Mouse (Mus musculus) limb, embryonic 11.5 days (tissue): ENCODE data around the gene Ugp2. TPM values are rescaled to one million over a fixed set of nuclear protein-coding genes. Genes with fewer than 3 reads are reported as not detected.

Experiments used
- ATAC-seq: fragments of 200-750 bp; cut with Nextera tagmentation; 2 replicates; pipeline ENCODE4 v1.8.0; 2017; ENCODE audit warnings: low read depth; ENCODE audit not compliant: insufficient number of reproducible peaks, low FRiP score, low TSS enrichment
- DNase-seq: peaks from one replicate; pipeline ENCODE4 v3.0.0-alpha.2; 2015; ENCODE audit warnings: low spot score
- H3K27ac ChIP-seq: fragments of 300-500 bp; sonication (generic); replicated peaks from 2 replicates; pipeline ENCODE4 v1.5.1; 2014; ENCODE audit warnings: low read depth, mild to moderate bottlenecking, low read length
- H3K27me3 ChIP-seq: fragments of 300-500 bp; sonication (generic); 2 replicates; pipeline ENCODE4 v1.6.1; 2014; ENCODE audit warnings: mild to moderate bottlenecking, low read length, mixed read lengths; ENCODE audit not compliant: control insufficient read depth, insufficient read depth
- H3K36me3 ChIP-seq: fragments of 300-500 bp; sonication (generic); 2 replicates; pipeline ENCODE4 v1.6.1; 2014; ENCODE audit warnings: mild to moderate bottlenecking, low read length, moderate library complexity, mixed read lengths; ENCODE audit not compliant: control insufficient read depth, insufficient read depth
- H3K4me1 ChIP-seq: fragments of 300-500 bp; sonication (generic); 2 replicates; pipeline ENCODE4 v1.6.1; 2014; ENCODE audit warnings: low read length, mixed read lengths; ENCODE audit not compliant: control insufficient read depth, insufficient read depth
- H3K4me2 ChIP-seq: fragments of 300-500 bp; sonication (generic); 2 replicates; pipeline ENCODE4 v1.6.1; 2014; ENCODE audit warnings: low read depth, mild to moderate bottlenecking, moderate library complexity; ENCODE audit not compliant: severe bottlenecking
- H3K4me3 ChIP-seq: fragments of 300-500 bp; sonication (generic); 2 replicates; pipeline ENCODE4 v1.5.1; 2014; ENCODE audit warnings: low read depth, low read length
- H3K9ac ChIP-seq: fragments of 300-500 bp; sonication (generic); 2 replicates; pipeline ENCODE4 v1.6.1; 2014; ENCODE audit warnings: mild to moderate bottlenecking, low read length
- H3K9me3 ChIP-seq: fragments of 300-500 bp; sonication (generic); 2 replicates; pipeline ENCODE4 v1.6.1; 2016; ENCODE audit warnings: low read length; ENCODE audit not compliant: control insufficient read depth
- WGBS: fragments of 180-500 bp; shearing (Covaris S2); extraction: QIAGEN DNeasy Blood & Tissue Kit; methylation state at CpG from one replicate; pipeline ENCODE4 v1.1.7; 2014; 5-methylcytosine and 5-hydroxymethylcytosine counted together
- polyA plus RNA-seq: library from polyadenylated mRNA; unstranded; fragments of >200 nt; fragmentation: Nextera tagmentation; extraction: Ambion mirVana; gene quantifications from 2 replicates; pipeline ENCODE4 v1.2.1, GENCODE M21; 2014

The Ugp2 gene
- polyA plus RNA-seq, 1 experiment from 2014 or later: 69.3 TPM

- Histone ChIP-seq H3K4me3 (no peak overlapping the region), H3K36me3 (no peaks in the 10 kb centered on the region; the same call in 1 of the 2 replicates), H3K4me1 (no peaks in the 10 kb centered on the region), H3K9ac (no peak overlapping the region), H3K27me3 (no peaks in the 10 kb centered on the region), H3K4me2 (no peak overlapping the region), H3K9me3 (no peaks in the 10 kb centered on the region), H3K27ac (no peak overlapping the region)
- ATAC-seq (no peak), DNase-seq (no peak)
- WGBS: 93% methylated on average over 2 of the region's 2 CpGs
Measured at GRCm38 (mm10) chr11:21348890-21349289, 22.1 kb downstream of the Ugp2 start.

GRCm38 (mm10) chr11:21346020-21346419 lies 25.0 kb downstream of the Ugp2 start:
- ATAC-seq (no peak), DNase-seq (no peak)
- no peaks in the 10 kb centered on the region for H3K9me3 ChIP-seq
- H3K4me2 ChIP-seq: no peak overlapping the region
- no peak overlapping the region for H3K9ac ChIP-seq
- no peak overlapping the region for H3K4me3 ChIP-seq
- H3K36me3 ChIP-seq: no peaks in the 10 kb centered on the region; the same call in 1 of the 2 replicates
- 95% methylated on average over 3 of the region's 3 CpGs for WGBS
- no peaks in the 10 kb centered on the region for H3K4me1 ChIP-seq
- no peak overlapping the region for H3K27ac ChIP-seq
- H3K27me3 ChIP-seq: no peaks in the 10 kb centered on the region

- no peaks in the 10 kb centered on the region; the same call in 1 of the 2 replicates for H3K36me3 ChIP-seq
- no peak overlapping the region for H3K4me2 ChIP-seq
- no peaks in the 10 kb centered on the region for H3K4me1 ChIP-seq
- H3K4me3 ChIP-seq: no peak overlapping the region
- no peak for ATAC-seq
- no peak overlapping the region for H3K27ac ChIP-seq
- H3K9ac ChIP-seq: no peak overlapping the region
- DNase-seq: no peak
- WGBS: 96% methylated on average over 5 of the region's 5 CpGs
- H3K9me3 ChIP-seq: no peaks in the 10 kb centered on the region
- H3K27me3 ChIP-seq: no peaks in the 10 kb centered on the region
Measured at GRCm38 (mm10) chr11:21343490-21343889, 27.5 kb downstream of the Ugp2 start.

GRCm38 (mm10) chr11:21339088-21339487 lies 31.9 kb downstream of the Ugp2 start:
- WGBS: 78% methylated on average over 4 of the region's 4 CpGs

DNA sequence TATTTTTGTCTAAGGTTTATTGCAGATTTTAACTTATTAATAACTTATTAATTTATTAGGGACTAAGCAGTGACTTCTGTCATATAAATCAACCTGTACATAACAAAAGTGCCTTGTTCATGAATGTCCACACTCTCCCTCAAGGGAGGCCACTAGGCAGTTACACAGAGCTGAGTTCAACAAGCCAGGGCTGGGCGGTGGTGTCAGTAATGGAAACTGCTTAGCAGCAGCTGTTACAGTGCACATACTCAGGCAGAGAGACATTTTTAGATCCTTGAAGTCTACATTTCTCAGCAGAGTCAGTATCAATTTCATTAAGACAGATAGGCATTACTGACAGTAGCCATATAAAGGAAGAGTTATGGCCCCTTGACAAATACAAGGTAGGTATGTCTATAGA lies 33.1 kb downstream of the Ugp2 start:
- no peaks in the 10 kb centered on the region for H3K4me1 ChIP-seq
- WGBS: 89% methylated on average over 1 of the region's 1 CpGs
- H3K27me3 ChIP-seq: no peaks in the 10 kb centered on the region
- H3K9ac ChIP-seq: no peak overlapping the region
- no peaks in the 10 kb centered on the region for H3K36me3 ChIP-seq
- H3K27ac ChIP-seq: no peak overlapping the region
- no peak overlapping the region for H3K4me3 ChIP-seq
- no peak overlapping the region for H3K4me2 ChIP-seq
- no peak for ATAC-seq
- no peaks in the 10 kb centered on the region for H3K9me3 ChIP-seq
- DNase-seq: no peak

More at GRCm38 (mm10) chr11:21339088-21339487, 31.9 kb downstream of the Ugp2 start:
- no peak overlapping the region for H3K9ac ChIP-seq
- H3K36me3 ChIP-seq: no peaks in the 10 kb centered on the region; the same call in 1 of the 2 replicates
- no peak overlapping the region for H3K4me2 ChIP-seq
- H3K27me3 ChIP-seq: no peaks in the 10 kb centered on the region
- no peak for DNase-seq
- H3K9me3 ChIP-seq: no peaks in the 10 kb centered on the region
- H3K27ac ChIP-seq: no peak overlapping the region
- no peak for ATAC-seq
- no peaks in the 10 kb centered on the region for H3K4me1 ChIP-seq
- H3K4me3 ChIP-seq: no peak overlapping the region

DNA sequence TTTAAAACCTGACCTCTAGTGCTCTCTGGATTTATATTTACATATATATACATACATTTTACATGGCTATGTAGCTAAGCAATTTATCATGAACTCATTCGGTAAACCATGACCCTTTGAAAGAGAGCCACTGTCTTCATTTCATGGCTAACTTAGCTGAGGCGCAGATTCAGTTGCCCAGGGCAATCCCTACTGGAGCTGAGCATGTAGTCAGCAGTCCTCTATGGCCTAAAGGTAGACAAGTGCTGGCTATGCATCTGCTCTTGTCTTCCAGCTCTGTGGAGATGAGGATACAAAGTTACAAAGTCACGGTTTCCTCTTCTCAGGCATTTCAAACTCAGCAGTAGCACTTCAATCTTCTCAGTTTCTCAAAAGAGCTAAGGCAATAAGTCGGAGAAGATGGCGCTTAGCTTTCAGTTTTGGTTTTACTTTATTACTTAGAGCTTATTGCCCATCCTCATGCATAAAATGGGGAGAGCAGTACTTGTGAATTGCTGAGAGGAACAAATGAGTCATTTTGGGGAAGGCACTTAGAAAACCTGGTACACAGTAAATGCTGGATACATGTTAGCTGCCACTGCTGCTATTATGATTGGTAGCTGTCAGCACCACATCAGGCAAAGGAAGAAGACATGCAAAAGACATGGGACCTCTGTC lies 38.2 kb downstream of the Ugp2 start:
- H3K4me3 ChIP-seq: no peak overlapping the region
- 96% methylated on average over 5 of the region's 5 CpGs for WGBS
- H3K4me1 ChIP-seq: no peaks in the 10 kb centered on the region
- no peak overlapping the region for H3K9ac ChIP-seq
- H3K4me2 ChIP-seq: no peak overlapping the region
- H3K9me3 ChIP-seq: no peaks in the 10 kb centered on the region
- H3K36me3 ChIP-seq: peaks cover 5% of the 10 kb centered on the region; the same call in 1 of the 2 replicates
- no peak for DNase-seq
- no peak for ATAC-seq
- H3K27me3 ChIP-seq: no peaks in the 10 kb centered on the region
- no peak overlapping the region for H3K27ac ChIP-seq

DNA sequence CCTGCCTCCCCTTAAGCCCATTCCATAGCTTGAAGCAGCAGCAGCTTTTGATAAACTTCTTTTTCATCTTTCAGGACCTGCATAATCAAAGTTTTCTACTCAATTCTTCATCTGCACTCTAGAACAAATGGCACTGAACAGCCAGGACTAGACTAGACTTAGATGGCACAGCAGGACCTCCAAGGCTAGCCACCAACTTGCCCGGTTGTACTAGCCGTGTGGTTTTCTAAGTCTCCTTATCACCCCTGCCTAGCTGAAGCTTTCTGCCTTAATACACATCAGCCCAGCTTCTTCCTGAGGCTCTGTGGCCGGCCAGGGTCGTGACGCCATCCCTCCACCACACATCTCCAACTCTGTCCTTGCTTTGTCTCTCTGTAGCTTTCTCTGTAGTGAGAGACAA lies 42.9 kb downstream of the Ugp2 start:
- ATAC-seq (no peak), DNase-seq (no peak)
- no peak overlapping the region for H3K4me3 ChIP-seq
- no peak overlapping the region for H3K27ac ChIP-seq
- no peaks in the 10 kb centered on the region for H3K27me3 ChIP-seq
- H3K9me3 ChIP-seq: no peaks in the 10 kb centered on the region
- H3K36me3 ChIP-seq: peaks cover 6% of the 10 kb centered on the region; the same call in 1 of the 2 replicates
- H3K4me1 ChIP-seq: no peaks in the 10 kb centered on the region
- 91% methylated on average over 5 of the region's 5 CpGs for WGBS
- no peak overlapping the region for H3K4me2 ChIP-seq
- H3K9ac ChIP-seq: no peak overlapping the region

GRCm38 (mm10) chr11:21327486-21327885 lies 43.5 kb downstream of the Ugp2 start:
- Histone ChIP-seq H3K4me1 (no peaks in the 10 kb centered on the region), H3K36me3 (peaks cover 6% of the 10 kb centered on the region; the same call in 1 of the 2 replicates), H3K4me2 (no peak overlapping the region), H3K9ac (no peak overlapping the region), H3K4me3 (no peak overlapping the region), H3K27me3 (no peaks in the 10 kb centered on the region), H3K9me3 (no peaks in the 10 kb centered on the region), H3K27ac (no peak overlapping the region)
- no peak for DNase-seq
- WGBS: 96% methylated on average over 5 of the region's 5 CpGs
- ATAC-seq: no peak

DNA sequence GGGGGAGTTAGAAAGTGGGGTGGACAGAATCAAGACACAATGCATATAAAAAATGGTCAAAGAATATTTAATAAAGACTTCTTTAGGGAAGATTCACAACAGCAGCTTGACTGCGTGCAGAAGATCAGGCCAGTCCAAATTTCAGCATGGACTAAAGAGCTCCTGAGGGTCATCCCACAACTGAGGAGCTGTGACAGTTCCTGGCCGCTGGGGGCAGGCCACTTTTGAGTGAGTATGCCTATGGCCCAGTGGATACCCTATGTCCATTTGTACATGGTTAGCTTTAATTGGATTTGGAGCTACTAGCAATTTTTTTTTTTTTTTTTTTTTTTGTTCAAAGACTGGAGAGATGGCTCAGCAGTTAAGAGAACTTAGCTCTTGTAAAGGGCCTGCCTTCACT lies 44.2 kb downstream of the Ugp2 start:
- no peak for DNase-seq

More for the DNA sequence above, 44.2 kb downstream of the Ugp2 start:
- Histone ChIP-seq H3K36me3 (peaks cover 6% of the 10 kb centered on the region; the same call in 1 of the 2 replicates), H3K9ac (no peak overlapping the region), H3K27ac (no peak overlapping the region), H3K9me3 (no peaks in the 10 kb centered on the region), H3K4me3 (no peak overlapping the region), H3K4me1 (no peaks in the 10 kb centered on the region), H3K27me3 (no peaks in the 10 kb centered on the region), H3K4me2 (no peak overlapping the region)
- no peak for ATAC-seq
- 71% methylated on average over 2 of the region's 2 CpGs for WGBS
